7 mouse cellular contexts compared by ENCODE assay signal in the genomic region with DNA sequence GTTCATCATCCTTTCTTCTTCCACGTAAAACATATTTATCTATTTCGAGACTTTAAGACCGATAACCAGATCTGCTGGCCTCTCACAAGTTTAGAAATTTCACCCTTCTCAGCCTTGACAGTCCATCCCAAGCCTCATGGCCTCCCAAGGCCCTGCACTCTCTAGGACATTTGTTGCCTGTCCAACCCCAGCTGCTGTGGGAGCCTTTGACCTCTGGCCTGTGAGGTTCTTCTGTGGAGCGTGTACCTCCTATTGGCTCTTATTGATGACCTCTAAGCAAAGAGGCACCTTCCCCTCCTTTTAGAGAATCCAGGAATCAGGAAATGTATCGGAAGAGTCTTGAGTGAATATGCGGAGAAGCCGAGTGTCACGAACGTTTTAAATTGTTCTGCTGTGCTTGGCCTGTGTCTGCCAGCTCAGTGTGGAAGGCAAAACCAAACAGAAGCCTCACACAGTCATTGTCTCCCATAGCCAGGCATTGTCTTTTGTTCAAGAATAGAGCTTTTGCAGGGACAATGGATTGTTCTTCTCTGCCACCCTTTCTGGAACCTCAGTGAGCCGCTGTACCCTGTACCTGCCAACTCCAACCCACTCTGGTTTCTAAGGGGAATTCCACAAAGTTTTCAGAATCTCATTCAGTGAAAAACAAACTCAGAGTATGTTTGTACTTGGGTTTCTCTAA.
DNase-seq lines count a peak whose midpoint lies in the region; ATAC-seq and TF ChIP-seq lines count a peak whose summit lies in the region.

No protein-coding gene starts in this region.

- H3K27me3 ChIP-seq in hindbrain, embryonic 15.5 days, result no peaks in the 10 kb centered on the region
- H3K27me3 ChIP-seq in hindbrain, embryonic 11.5 days (ENCODE audit: control insufficient read depth, insufficient read depth, low read length), result no peaks in the 10 kb centered on the region
- no peaks in the 10 kb centered on the region for H3K27me3 ChIP-seq in neural tube, embryonic 11.5 days (ENCODE audit: control insufficient read depth, insufficient read depth, low read length)
- H3K27me3 ChIP-seq in forebrain, embryonic 16.5 days (replicated peaks; ENCODE audit: control insufficient read depth, insufficient read depth, low read length), result no peaks in the 10 kb centered on the region
- no peaks in the 10 kb centered on the region for H3K27me3 ChIP-seq in stomach, postnatal 0 days (ENCODE audit: control insufficient read depth, insufficient read depth, low read length)

- H3K27ac ChIP-seq in hindbrain, embryonic 15.5 days (replicated peaks), result peak overlapping the region; percentile 79
- H3K27ac ChIP-seq in hindbrain, embryonic 11.5 days (ENCODE audit: low read depth, low read length), result no peak overlapping the region
- H3K27ac ChIP-seq in neural tube, embryonic 11.5 days (ENCODE audit: low read depth, low read length), result no peak overlapping the region
- H3K27ac ChIP-seq in forebrain, embryonic 16.5 days (ENCODE audit: low read length), result peak overlapping the region; percentile 85
- peak overlapping the region; percentile 56 for H3K27ac ChIP-seq in stomach, postnatal 0 days (replicated peaks)

- DNase-seq in hindbrain, embryonic 11.5 days (ENCODE audit: low spot score), result no peak
- DNase-seq in neural tube, embryonic 11.5 days (ENCODE audit: low spot score), result no peak
- DNase-seq in neural tube, embryonic 10.5 days (ENCODE audit: extremely low spot score, low spot score), result no peak
- DNase-seq in stomach, postnatal 0 days (ENCODE audit: low spot score), result no peak
- no peak for DNase-seq in retina, postnatal 1 day

- H3K4me3 ChIP-seq in hindbrain, embryonic 15.5 days, result no peak overlapping the region
- H3K4me3 ChIP-seq in hindbrain, embryonic 11.5 days (ENCODE audit: low read depth, low read length), result no peak overlapping the region
- H3K4me3 ChIP-seq in neural tube, embryonic 11.5 days (ENCODE audit: low read depth, low read length), result no peak overlapping the region
- H3K4me3 ChIP-seq in forebrain, embryonic 16.5 days (replicated peaks; ENCODE audit: low read length), result no peak overlapping the region
- no peak overlapping the region for H3K4me3 ChIP-seq in stomach, postnatal 0 days (ENCODE audit: low read depth, low read length)

- 48% methylated on average over 10 of the region's 10 CpGs for WGBS in hindbrain, embryonic 15.5 days
- 52% methylated on average over 10 of the region's 10 CpGs for whole genome bisulfite sequencing in hindbrain, embryonic 11.5 days
- 64% methylated on average over 10 of the region's 10 CpGs for WGBS in neural tube, embryonic 11.5 days
- 74% methylated on average over 10 of the region's 10 CpGs for WGBS in forebrain, embryonic 16.5 days
- 55% methylated on average over 10 of the region's 10 CpGs for whole genome bisulfite sequencing in stomach, postnatal 0 days

- no peak for TF ChIP-seq CTCF in stomach, postnatal 0 days (IDR thresholded peaks at IDR 0.05; ENCODE audit: low read depth)

- no peaks in the 10 kb centered on the region for H3K36me3 ChIP-seq in hindbrain, embryonic 15.5 days
- H3K36me3 ChIP-seq in hindbrain, embryonic 11.5 days (ENCODE audit: control insufficient read depth, insufficient read depth, low read length), result no peaks in the 10 kb centered on the region
- H3K36me3 ChIP-seq in neural tube, embryonic 11.5 days (ENCODE audit: control insufficient read depth, insufficient read depth, low read length), result no peaks in the 10 kb centered on the region
- H3K36me3 ChIP-seq in forebrain, embryonic 16.5 days (ENCODE audit: control insufficient read depth, insufficient read depth), result no peaks in the 10 kb centered on the region
- H3K36me3 ChIP-seq in stomach, postnatal 0 days (ENCODE audit: control insufficient read depth, insufficient read depth, low read length), result no peaks in the 10 kb centered on the region

- ATAC-seq in hindbrain, embryonic 15.5 days (ENCODE audit: low FRiP score, low read depth), result no peak
- ATAC-seq in hindbrain, embryonic 11.5 days (ENCODE audit: low FRiP score), result no peak
- no peak for ATAC-seq in neural tube, embryonic 11.5 days (ENCODE audit: insufficient read depth, low FRiP score, low TSS enrichment)
- ATAC-seq in forebrain, embryonic 16.5 days, result no peak
- ATAC-seq in stomach, postnatal 0 days (ENCODE audit: low FRiP score, low TSS enrichment), result no peak

- H3K9me3 ChIP-seq in hindbrain, embryonic 15.5 days, result no peaks in the 10 kb centered on the region
- no peaks in the 10 kb centered on the region for H3K9me3 ChIP-seq in hindbrain, embryonic 11.5 days (ENCODE audit: control insufficient read depth, low read length)
- H3K9me3 ChIP-seq in neural tube, embryonic 11.5 days (ENCODE audit: control insufficient read depth, low read length), result no peaks in the 10 kb centered on the region
- H3K9me3 ChIP-seq in forebrain, embryonic 16.5 days (ENCODE audit: control insufficient read depth, low read length), result no peaks in the 10 kb centered on the region; the same call in 1 of the 2 replicates
- no peaks in the 10 kb centered on the region for H3K9me3 ChIP-seq in stomach, postnatal 0 days (ENCODE audit: control insufficient read depth, low read length)

- no peak overlapping the region for H3K9ac ChIP-seq in hindbrain, embryonic 15.5 days
- H3K9ac ChIP-seq in hindbrain, embryonic 11.5 days (ENCODE audit: low read depth, low read length), result no peak overlapping the region
- peak overlapping the region; percentile 37; the same call in 1 of the 2 replicates for H3K9ac ChIP-seq in neural tube, embryonic 11.5 days (ENCODE audit: low read length)
- H3K9ac ChIP-seq in forebrain, embryonic 16.5 days (replicated peaks; ENCODE audit: low read depth, low read length), result no peak overlapping the region
- no peak overlapping the region for H3K9ac ChIP-seq in stomach, postnatal 0 days (ENCODE audit: low read length)

- H3K4me2 ChIP-seq in hindbrain, embryonic 15.5 days, result no peak overlapping the region
- H3K4me2 ChIP-seq in hindbrain, embryonic 11.5 days (replicated peaks; ENCODE audit: low read depth, low read length), result no peak overlapping the region
- no peak overlapping the region for H3K4me2 ChIP-seq in neural tube, embryonic 11.5 days (ENCODE audit: low read depth)
- H3K4me2 ChIP-seq in forebrain, embryonic 16.5 days (ENCODE audit: low read length), result no peak overlapping the region
- no peak overlapping the region for H3K4me2 ChIP-seq in stomach, postnatal 0 days (replicated peaks; ENCODE audit: low read depth)

- TF ChIP-seq EP300 in stomach, postnatal 0 days (optimal IDR thresholded peaks at IDR 0.05), result no peak

- peaks cover 15% of the 10 kb centered on the region for H3K4me1 ChIP-seq in hindbrain, embryonic 15.5 days (replicated peaks)
- H3K4me1 ChIP-seq in hindbrain, embryonic 11.5 days (replicated peaks; ENCODE audit: control insufficient read depth, insufficient read depth, low read length), result 0 out of 2 replicates have a peak, but pooled peaks cover 2% of the 10 kb centered on the region
- peaks cover 21% of the 10 kb centered on the region for H3K4me1 ChIP-seq in neural tube, embryonic 11.5 days (ENCODE audit: control insufficient read depth, insufficient read depth, low read length)
- peaks cover 16% of the 10 kb centered on the region for H3K4me1 ChIP-seq in forebrain, embryonic 16.5 days (replicated peaks; ENCODE audit: control insufficient read depth, insufficient read depth, low read length)
- H3K4me1 ChIP-seq in stomach, postnatal 0 days (replicated peaks; ENCODE audit: control insufficient read depth, insufficient read depth), result peaks cover 5% of the 10 kb centered on the region

Comparison
In these comparisons a context has a peak if more than half of its experiments do, and no peak if none do; other contexts are left out.
1. H3K27ac ChIP-seq: peak in hindbrain, embryonic 15.5 days (single experiment), forebrain, embryonic 16.5 days (single experiment) and stomach, postnatal 0 days (single experiment); none in hindbrain, embryonic 11.5 days (single experiment) and neural tube, embryonic 11.5 days (single experiment).